Mouse (Mus musculus): Measurements from ENCODE around the gene Cd79b. TPM values are rescaled to one million over a fixed set of nuclear protein-coding genes. Genes with fewer than 3 reads are reported as not detected.

Cd79b gene
- total RNA-seq, 2 experiments from 2014 or later = 1.3 to 2.8 TPM

- intact Hi-C loops (cut with DNase I) = no loop called here
- DNase-seq (ENCODE audit: low spot score) = no peak
These were observed 31.2 kb downstream of the Cd79b start for GRCm38 (mm10) chr11:106283371-106283770.

GRCm38 (mm10) chr11:106282452-106282851, 32.1 kb downstream of the Cd79b start:
- DNase-seq (ENCODE audit: low spot score) = no peak
- intact Hi-C loops (cut with DNase I) = no loop called here

GRCm38 (mm10) chr11:106276454-106276853, 38.1 kb downstream of the Cd79b start, which contains the start of gene Tcam1:
TSS of gene Tcam1 (plus strand) at chr11:106276672.
- intact Hi-C loops (cut with DNase I) = loop anchor here (10.0 kb wide), 2 partner anchors 218 to 338 kb away; partner anchors contain the start of gene Tex2
- peak; percentile 80 for DNase-seq (ENCODE audit: low spot score)

GRCm38 (mm10) chr11:106274971-106275411, 39.6 kb downstream of the Cd79b start:
- no peak for DNase-seq (ENCODE audit: low spot score)
- intact Hi-C loops (cut with DNase I) = loop anchor here (10.0 kb wide), 2 partner anchors 220 to 340 kb away; partner anchors contain the start of gene Tex2

GRCm38 (mm10) chr11:106274374-106274773, 40.2 kb downstream of the Cd79b start:
- no peak for DNase-seq (ENCODE audit: low spot score)
- intact Hi-C loops (cut with DNase I) = loop anchor here (10.0 kb wide), 2 partner anchors 220 to 340 kb away; partner anchors contain the start of gene Tex2

- no peak for DNase-seq (ENCODE audit: low spot score)
- intact Hi-C loops (cut with DNase I) = loop anchor here (2.0 to 10.0 kb wide), 4 partner anchors 17 to 341 kb away; partner anchors contain the start of genes Ccdc47, Ddx42, Ftsj3 and Psmc5
These were observed 40.8 kb downstream of the Cd79b start for GRCm38 (mm10) chr11:106273811-106274210.

- DNase-seq (ENCODE audit: low spot score) = no peak
- intact Hi-C loops (cut with DNase I) = loop anchor here (2.0 to 10.0 kb wide), 4 partner anchors 16 to 342 kb away; partner anchors contain the start of genes Ccdc47, Ddx42, Ftsj3 and Psmc5
These were observed 41.3 kb downstream of the Cd79b start for GRCm38 (mm10) chr11:106273311-106273684.

- peak; percentile 100 for DNase-seq (ENCODE audit: low spot score)
- intact Hi-C loops (cut with DNase I) = loop anchor here (2.0 to 10.0 kb wide), 4 partner anchors 16 to 342 kb away; partner anchors contain the start of genes Ccdc47, Ddx42, Ftsj3 and Psmc5
These were observed 41.8 kb downstream of the Cd79b start, which contains the start of gene Smarcd2 for GRCm38 (mm10) chr11:106272644-106273310. TSS of gene Smarcd2 (minus strand) at chr11:106272972.

- intact Hi-C loops (cut with DNase I) = loop anchor here (2.0 to 10.0 kb wide), 4 partner anchors 15 to 343 kb away; partner anchors contain the start of genes Ccdc47, Ddx42, Ftsj3 and Psmc5
- no peak for DNase-seq (ENCODE audit: low spot score)
These were observed 42.5 kb downstream of the Cd79b start for GRCm38 (mm10) chr11:106271794-106272643.

- no peak for DNase-seq (ENCODE audit: low spot score)
- intact Hi-C loops (cut with DNase I) = loop anchor here (10.0 kb wide), 2 partner anchors 224 to 344 kb away; partner anchors contain the start of gene Tex2
These were observed 43.3 kb downstream of the Cd79b start for GRCm38 (mm10) chr11:106271131-106271793.

GRCm38 (mm10) chr11:106269060-106269431, 45.5 kb downstream of the Cd79b start:
- DNase-seq (ENCODE audit: low spot score) = no peak
- intact Hi-C loops (cut with DNase I) = no loop called here

GRCm38 (mm10) chr11:106268326-106269059, 46.1 kb downstream of the Cd79b start:
- intact Hi-C loops (cut with DNase I) = no loop called here

GRCm38 (mm10) chr11:106267871-106268270, 46.7 kb downstream of the Cd79b start:
- DNase-seq (ENCODE audit: low spot score) = no peak

More at GRCm38 (mm10) chr11:106268326-106269059, 46.1 kb downstream of the Cd79b start:
- DNase-seq (ENCODE audit: low spot score) = peak; percentile 86

GRCm38 (mm10) chr11:106267311-106267852, 47.2 kb downstream of the Cd79b start:
- peak; percentile 23 for DNase-seq (ENCODE audit: low spot score)
- intact Hi-C loops (cut with DNase I) = no loop called here

More at GRCm38 (mm10) chr11:106267871-106268270, 46.7 kb downstream of the Cd79b start:
- intact Hi-C loops (cut with DNase I) = no loop called here

GRCm38 (mm10) chr11:106266431-106266830, 48.1 kb downstream of the Cd79b start:
- intact Hi-C loops (cut with DNase I) = no loop called here
- no peak for DNase-seq (ENCODE audit: low spot score)

- no peak for DNase-seq (ENCODE audit: low spot score)
- intact Hi-C loops (cut with DNase I) = no loop called here
These were observed 49.0 kb downstream of the Cd79b start for GRCm38 (mm10) chr11:106265570-106265969.

- intact Hi-C loops (cut with DNase I) = no loop called here
- DNase-seq (ENCODE audit: low spot score) = no peak
These were observed 49.6 kb downstream of the Cd79b start for GRCm38 (mm10) chr11:106264988-106265387.

GRCm38 (mm10) chr11:106263963-106264362, 50.6 kb downstream of the Cd79b start:
- intact Hi-C loops (cut with DNase I) = no loop called here
- DNase-seq (ENCODE audit: low spot score) = no peak

All from heart, postnatal 25 days (tissue).